Mouse (Mus musculus) intestine, embryonic 15.5 days (tissue): ENCODE data around the gene Pank2. TPM values are rescaled to one million over a fixed set of nuclear protein-coding genes. Genes with fewer than 3 reads are reported as not detected.
A peak's percentile ranks its signal among the peaks of the same experiment; 100 is the strongest.
"Not testable (repeated sequence)": the region's sequence is repeated elsewhere in the genome, so short reads cannot be mapped to it uniquely, and the experiment has no call there.

Experiments
- ATAC-seq: fragments of 200-750 bp; cut with Nextera tagmentation; 2 replicates; pipeline ENCODE4 v1.8.0; 2017; ENCODE audit warnings: moderate TSS enrichment, moderate library complexity
- H3K27ac ChIP-seq: fragments of 300-500 bp; sonication (generic); 2 replicates; pipeline ENCODE4 v1.5.1; 2015; ENCODE audit warnings: mild to moderate bottlenecking, inconsistent platforms
- H3K27me3 ChIP-seq: fragments of 300-500 bp; sonication (generic); replicated peaks from 2 replicates; pipeline ENCODE4 v1.6.1; 2015; ENCODE audit warnings: inconsistent platforms
- H3K36me3 ChIP-seq: fragments of 300-500 bp; sonication (generic); 2 replicates; pipeline ENCODE4 v1.6.1; 2015; ENCODE audit warnings: inconsistent platforms
- H3K4me1 ChIP-seq: fragments of 300-500 bp; sonication (generic); replicated peaks from 2 replicates; pipeline ENCODE4 v1.6.1; 2015; ENCODE audit warnings: inconsistent platforms
- H3K4me2 ChIP-seq: fragments of 300-500 bp; sonication (generic); replicated peaks from 2 replicates; pipeline ENCODE4 v1.6.1; 2015; ENCODE audit warnings: mild to moderate bottlenecking, inconsistent platforms
- H3K4me3 ChIP-seq: fragments of 300-500 bp; sonication (generic); replicated peaks from 2 replicates; pipeline ENCODE4 v1.5.1; 2015; ENCODE audit warnings: inconsistent platforms
- H3K9ac ChIP-seq: fragments of 300-500 bp; sonication (generic); 2 replicates; pipeline ENCODE4 v1.6.1; 2015; ENCODE audit warnings: inconsistent platforms
- H3K9me3 ChIP-seq: fragments of 300-500 bp; sonication (generic); 2 replicates; pipeline ENCODE4 v1.6.1; 2016; ENCODE audit warnings: inconsistent platforms
- WGBS: fragments of 180-500 bp; shearing (Covaris S2); methylation state at CpG from one replicate; pipeline ENCODE4 v1.1.7; 2015; 5-methylcytosine and 5-hydroxymethylcytosine counted together
- polyA plus RNA-seq: library from polyadenylated mRNA; unstranded; fragments of >200 nt; fragmentation: Nextera tagmentation; extraction: Ambion mirVana; gene quantifications from 2 replicates; pipeline ENCODE4 v1.2.1, GENCODE M21; 2015

Pank2 gene
- polyA plus RNA-seq = 28.0 and 35.4 TPM in 2 replicates

DNA sequence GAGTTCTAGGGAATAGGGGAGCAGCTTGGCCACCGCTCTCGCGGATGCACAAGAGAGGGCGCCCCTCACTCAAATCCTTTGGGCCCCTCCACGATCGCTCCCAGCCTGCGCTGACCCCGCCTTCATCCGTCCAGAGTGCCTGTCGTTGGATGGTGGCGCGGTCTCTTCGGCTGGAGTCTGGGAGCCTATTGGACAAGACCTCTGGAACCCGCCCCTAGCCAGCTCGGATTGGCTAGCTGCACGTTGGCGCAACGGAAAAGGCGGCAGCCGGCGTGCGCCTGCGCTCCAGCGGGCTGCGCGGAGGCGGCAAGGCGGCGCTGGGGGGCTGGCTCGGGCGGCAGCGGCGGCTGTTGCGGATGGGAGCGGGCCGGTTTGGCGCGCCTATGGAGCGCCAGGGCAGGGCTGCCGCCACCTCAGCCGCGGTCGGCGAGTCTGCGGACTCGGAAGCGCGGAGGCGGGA lies at the start of gene Pank2:
Pank2 (plus strand) TSS at position 283 of the 460 bp plus-strand sequence.
- Histone ChIP-seq H3K9ac (peak within 1 kb of the TSS; percentile 94), H3K36me3 (no peaks in the 10 kb centered on the region), H3K27ac (peak within 1 kb of the TSS; percentile 100), H3K9me3 (no peaks in the 10 kb centered on the region), H3K4me2 (peak within 1 kb of the TSS; percentile 70), H3K4me3 (peak within 1 kb of the TSS; percentile 80), H3K4me1 (peaks cover 18% of the 10 kb centered on the region), H3K27me3 (no peaks in the 10 kb centered on the region)
- 0% methylated on average over 49 of the region's 49 CpGs for WGBS
- ATAC-seq = peak; percentile 99

DNA sequence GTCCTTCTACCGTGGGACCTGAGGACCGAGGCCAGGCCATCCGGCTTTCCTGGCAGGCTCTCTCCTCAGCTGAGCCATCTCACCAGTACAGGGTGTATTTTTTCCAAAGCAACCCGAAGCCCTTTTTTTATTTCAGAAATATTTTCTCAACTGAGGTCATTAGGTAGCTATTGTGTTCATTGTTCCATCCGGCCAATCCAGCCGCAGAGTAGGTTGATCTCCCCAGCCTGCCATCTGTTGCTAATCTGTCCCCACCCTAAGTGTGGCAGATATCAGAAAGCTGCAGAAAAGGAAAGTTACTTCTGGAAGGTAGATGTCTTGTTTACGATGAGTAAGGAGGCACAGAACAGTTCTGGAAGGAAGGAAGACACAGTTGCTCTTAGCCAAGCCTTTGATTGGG lies 48.5 kb upstream of the Pank2 start:
- Histone ChIP-seq H3K9ac (no peak overlapping the region), H3K4me2 (no peak overlapping the region), H3K4me3 (no peak overlapping the region), H3K9me3 (no peaks in the 10 kb centered on the region), H3K4me1 (peaks cover 21% of the 10 kb centered on the region), H3K36me3 (0 out of 2 replicates have a peak, but pooled peaks cover 6% of the 10 kb centered on the region), H3K27me3 (no peaks in the 10 kb centered on the region), H3K27ac (0 out of 2 replicates have a peak overlapping the region, but pooled peaks have one; percentile 32)
- ATAC-seq = no peak
- 79% methylated on average over 7 of the region's 7 CpGs for WGBS

DNA sequence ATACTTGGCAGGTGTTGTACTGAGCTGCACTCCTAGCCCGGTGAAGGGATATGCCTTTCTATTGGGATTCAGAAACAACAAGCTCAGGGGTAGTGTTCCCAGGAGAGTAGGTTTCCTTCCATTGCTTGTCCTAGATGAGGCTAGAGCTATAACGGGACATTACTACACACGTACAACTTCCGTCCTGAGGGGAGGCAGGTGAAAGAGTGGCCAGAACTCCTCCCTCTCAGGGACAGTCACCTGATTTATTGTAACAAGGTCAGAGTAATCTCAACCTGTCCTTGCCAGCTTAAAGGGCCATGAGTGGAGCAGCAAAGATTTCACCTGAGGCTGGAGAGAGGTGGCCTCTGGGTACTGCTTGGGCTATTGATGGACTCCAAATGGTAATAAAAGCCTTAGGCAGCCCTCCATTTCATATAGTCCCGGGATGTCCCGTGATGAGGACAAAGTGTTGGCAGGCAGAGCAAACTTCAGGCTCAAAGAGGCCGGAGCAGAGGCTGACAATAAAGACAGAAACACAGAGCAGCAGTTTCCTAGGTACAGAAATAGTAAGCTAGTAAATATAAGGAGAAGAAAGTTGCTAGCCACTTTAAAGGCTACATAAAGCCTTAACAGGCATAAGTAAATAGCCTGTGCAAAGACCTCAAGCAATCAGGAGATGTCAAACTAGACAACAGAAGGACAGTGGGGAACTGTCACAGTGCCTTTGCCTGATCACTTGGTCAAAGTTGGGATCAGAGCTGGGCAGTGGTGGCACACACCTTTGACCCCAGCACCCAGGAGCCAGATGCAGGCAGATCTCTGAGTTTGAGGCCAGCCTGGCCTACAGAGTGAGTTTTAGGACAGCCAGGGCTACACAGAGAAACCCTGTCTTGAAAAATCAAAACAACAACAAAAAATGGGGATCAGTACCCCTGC lies 46.1 kb upstream of the Pank2 start:
- no peak for ATAC-seq
- WGBS = 76% methylated on average over 7 of the region's 7 CpGs

DNA sequence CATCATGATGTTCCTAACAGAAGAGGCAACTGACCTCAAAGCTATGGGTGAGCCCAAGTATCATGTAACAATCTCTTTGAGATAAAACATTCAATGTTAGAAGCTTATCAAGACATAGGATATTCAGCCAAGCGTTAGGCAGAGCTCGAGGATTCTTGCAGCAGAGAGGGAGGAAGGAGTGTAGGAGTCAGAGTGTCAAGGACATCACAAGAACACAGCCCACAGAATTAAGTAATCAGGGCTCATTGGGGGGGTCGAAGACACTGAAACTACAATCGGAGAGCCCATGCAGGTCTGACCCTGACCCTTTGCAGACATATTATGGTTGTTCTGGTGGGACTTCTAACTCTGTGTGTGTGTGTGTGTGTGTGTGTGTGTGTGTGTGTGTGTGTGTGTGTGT lies 42.3 kb upstream of the Pank2 start:
- Histone ChIP-seq H3K27me3 (no peaks in the 10 kb centered on the region), H3K4me1 (peaks cover 10% of the 10 kb centered on the region), H3K27ac (no peak overlapping the region), H3K4me3 (no peak overlapping the region), H3K36me3 (no peaks in the 10 kb centered on the region), H3K9ac (no peak overlapping the region), H3K9me3 (no peaks in the 10 kb centered on the region), H3K4me2 (no peak overlapping the region)
- WGBS = 73% methylated on average over 4 of the region's 4 CpGs
- no peak for ATAC-seq

More for the DNA sequence above, 46.1 kb upstream of the Pank2 start:
- Histone ChIP-seq H3K9ac (no peak overlapping the region), H3K27ac (no peak overlapping the region), H3K4me2 (no peak overlapping the region), H3K36me3 (0 out of 2 replicates have a peak, but pooled peaks cover 6% of the 10 kb centered on the region), H3K4me3 (no peak overlapping the region), H3K27me3 (no peaks in the 10 kb centered on the region), H3K9me3 (no peaks in the 10 kb centered on the region), H3K4me1 (peaks cover 11% of the 10 kb centered on the region)

DNA sequence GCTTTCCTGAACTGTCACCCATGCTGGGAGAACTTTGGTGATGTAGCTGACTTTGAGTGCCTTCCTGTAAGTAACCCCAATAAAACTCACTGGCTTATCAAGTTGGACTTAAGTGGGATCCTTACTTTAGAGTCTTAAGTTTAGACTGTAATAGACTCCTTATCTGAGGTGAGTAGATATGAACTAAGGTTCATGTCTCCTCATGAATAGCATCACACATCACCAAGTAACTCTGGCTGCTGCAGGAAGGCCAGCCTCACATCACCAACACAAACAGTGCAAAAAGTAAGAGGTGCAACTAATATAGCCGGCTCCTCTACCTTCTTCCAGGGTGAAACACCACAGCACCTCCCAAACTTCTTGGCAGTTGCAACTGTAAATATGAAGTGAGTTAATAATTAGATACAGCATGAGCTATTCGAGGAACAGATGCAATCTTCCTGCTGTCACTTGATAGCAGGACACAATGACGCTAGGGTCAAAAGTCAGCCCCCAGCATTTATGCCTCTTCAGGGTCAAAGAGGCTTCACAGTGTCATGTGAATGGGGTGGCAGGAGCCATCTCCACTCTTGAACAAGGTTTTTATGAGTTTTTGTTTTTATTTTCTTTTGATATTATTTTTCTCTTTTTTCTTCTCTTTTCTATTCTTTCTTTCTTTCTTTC lies 40.3 kb upstream of the Pank2 start:
- WGBS = 50% methylated on average over 3 of the region's 3 CpGs
- Histone ChIP-seq H3K4me2 (no peak overlapping the region), H3K36me3 (no peaks in the 10 kb centered on the region), H3K9ac (no peak overlapping the region), H3K4me1 (peaks cover 8% of the 10 kb centered on the region), H3K9me3 (no peaks in the 10 kb centered on the region), H3K4me3 (no peak overlapping the region), H3K27me3 (no peaks in the 10 kb centered on the region), H3K27ac (peak overlapping the region; percentile 59; the same call in 1 of the 2 replicates)
- ATAC-seq = peak; percentile 79

DNA sequence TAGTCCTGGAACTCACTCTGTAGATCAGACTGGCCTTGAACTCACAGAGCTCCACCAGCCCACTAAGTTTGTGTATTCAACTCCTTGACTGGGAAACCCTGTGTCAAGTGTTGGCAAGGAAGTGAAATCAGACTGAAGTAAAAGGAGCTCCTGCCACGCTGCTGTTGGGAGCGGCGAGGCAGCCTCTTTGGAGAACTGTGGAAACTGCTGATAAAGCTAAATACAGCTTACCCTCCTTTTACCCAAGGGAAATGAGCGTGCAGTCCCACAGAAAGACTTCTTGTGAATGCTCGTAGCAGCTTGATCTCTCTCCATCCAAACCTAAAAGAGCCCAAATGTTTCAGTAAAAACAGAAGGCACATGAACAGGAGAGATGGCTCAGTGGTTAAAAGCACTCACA lies 39.7 kb upstream of the Pank2 start:
- no peak overlapping the region for H3K9ac ChIP-seq
- no peaks in the 10 kb centered on the region for H3K27me3 ChIP-seq
- peaks cover 8% of the 10 kb centered on the region for H3K4me1 ChIP-seq
- no peaks in the 10 kb centered on the region for H3K9me3 ChIP-seq
- H3K4me3 ChIP-seq = no peak overlapping the region
- H3K36me3 ChIP-seq = no peaks in the 10 kb centered on the region
- H3K27ac ChIP-seq = no peak overlapping the region
- 45% methylated on average over 5 of the region's 5 CpGs for WGBS
- no peak overlapping the region for H3K4me2 ChIP-seq
- peak; percentile 46; the same call in 1 of the 2 replicates for ATAC-seq

DNA sequence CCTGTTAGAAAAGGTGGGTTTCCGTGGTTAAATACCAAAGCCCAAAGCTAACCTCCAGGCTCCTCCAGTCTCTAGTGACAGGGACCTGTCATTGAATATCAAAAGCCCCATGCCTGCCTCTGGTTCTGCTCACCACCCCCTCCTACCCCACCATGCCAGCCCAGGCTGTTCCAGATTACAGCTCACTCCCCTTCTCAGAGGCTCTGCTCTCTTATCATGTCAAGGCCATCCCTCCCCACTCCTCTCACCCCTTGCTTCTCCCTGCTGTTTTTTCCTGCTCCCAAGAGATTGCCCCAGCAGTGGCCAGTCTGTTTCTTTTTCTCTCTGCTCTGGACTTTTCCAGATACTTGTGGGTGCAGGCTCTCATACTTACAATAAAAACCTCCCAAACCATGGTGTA lies 38.7 kb upstream of the Pank2 start:
- H3K4me3 ChIP-seq = no peak overlapping the region
- peaks cover 8% of the 10 kb centered on the region for H3K4me1 ChIP-seq
- no peaks in the 10 kb centered on the region for H3K27me3 ChIP-seq
- no peaks in the 10 kb centered on the region for H3K9me3 ChIP-seq
- H3K9ac ChIP-seq = no peak overlapping the region
- WGBS = 69% methylated on average over 1 of the region's 1 CpGs
- peak; percentile 52; the same call in 1 of the 2 replicates for ATAC-seq
- no peak overlapping the region for H3K4me2 ChIP-seq
- no peak overlapping the region for H3K27ac ChIP-seq
- H3K36me3 ChIP-seq = no peaks in the 10 kb centered on the region

DNA sequence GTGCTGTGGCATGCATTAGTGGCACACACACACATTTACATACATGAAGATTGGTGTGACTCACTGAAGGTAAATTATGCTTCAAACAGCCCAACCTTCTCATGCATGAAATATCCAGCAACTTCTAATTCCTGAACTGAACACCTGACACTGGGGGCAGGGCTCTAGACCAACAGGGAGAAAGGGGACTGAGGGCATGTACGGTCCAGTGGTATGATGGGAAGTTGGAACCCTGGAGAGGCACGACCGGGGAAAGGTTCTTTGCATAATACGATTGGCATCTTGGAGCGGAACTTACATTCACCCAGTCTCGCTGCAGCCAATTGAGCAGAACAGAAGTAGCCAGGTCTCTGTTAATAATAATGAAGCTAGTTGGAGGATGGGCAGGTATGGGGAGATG lies 37.1 kb upstream of the Pank2 start:
- Histone ChIP-seq H3K36me3 (no peaks in the 10 kb centered on the region), H3K4me2 (no peak overlapping the region), H3K4me1 (peaks cover 8% of the 10 kb centered on the region), H3K4me3 (no peak overlapping the region), H3K27ac (no peak overlapping the region), H3K9me3 (no peaks in the 10 kb centered on the region), H3K9ac (no peak overlapping the region), H3K27me3 (no peaks in the 10 kb centered on the region)
- ATAC-seq = no peak
- 91% methylated on average over 6 of the region's 6 CpGs for WGBS

DNA sequence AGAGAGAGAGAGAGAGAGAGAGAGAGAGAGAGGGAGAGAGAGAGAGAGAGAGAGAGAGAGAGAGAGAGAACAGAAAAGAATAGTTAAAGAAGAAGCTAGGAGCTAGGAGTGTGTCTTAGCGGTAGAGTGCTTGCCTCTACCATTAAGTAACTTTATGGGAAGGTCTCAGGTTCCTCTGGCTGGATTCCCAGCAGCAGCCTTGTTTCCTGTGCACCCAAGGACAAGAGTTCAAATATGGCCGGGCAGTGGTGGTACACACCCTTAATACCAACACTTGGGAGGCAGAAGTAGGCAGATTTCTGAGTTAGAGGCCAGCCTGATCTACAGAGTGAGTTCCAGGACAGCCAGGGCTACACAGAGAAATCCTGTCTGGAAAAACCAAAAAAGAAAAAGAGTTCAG lies 35.6 kb upstream of the Pank2 start:
- H3K4me3 ChIP-seq, H3K36me3 ChIP-seq, H3K4me1 ChIP-seq, H3K4me2 ChIP-seq, H3K9ac ChIP-seq, ATAC-seq, H3K9me3 ChIP-seq, H3K27me3 ChIP-seq, H3K27ac ChIP-seq: not testable (repeated sequence)
- 67% methylated on average over 2 of the region's 2 CpGs for WGBS

DNA sequence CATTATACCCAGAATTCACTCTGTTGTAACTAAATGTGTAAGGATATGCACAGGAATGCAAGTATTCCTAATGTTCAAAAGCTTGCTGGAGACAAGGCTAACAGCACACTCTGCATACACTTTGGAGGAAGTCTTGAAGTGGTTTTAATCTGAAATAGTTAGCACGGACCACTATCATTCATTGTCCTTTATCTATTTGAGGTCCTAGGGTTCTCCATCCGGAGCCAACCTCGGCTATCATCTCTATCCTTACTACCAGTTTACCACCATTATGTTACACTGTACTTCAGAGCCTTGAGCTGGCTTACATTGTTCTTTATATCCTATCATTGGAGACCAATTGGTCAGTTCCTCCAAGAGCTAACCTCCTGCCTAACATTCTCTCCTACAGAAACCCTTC lies 35.1 kb upstream of the Pank2 start:
- Histone ChIP-seq H3K36me3 (no peaks in the 10 kb centered on the region), H3K9ac (no peak overlapping the region), H3K9me3 (no peaks in the 10 kb centered on the region), H3K4me3 (no peak overlapping the region), H3K4me1 (peaks cover 8% of the 10 kb centered on the region), H3K27ac (no peak overlapping the region), H3K4me2 (no peak overlapping the region), H3K27me3 (no peaks in the 10 kb centered on the region)
- WGBS = 89% methylated on average over 3 of the region's 3 CpGs
- no peak for ATAC-seq

DNA sequence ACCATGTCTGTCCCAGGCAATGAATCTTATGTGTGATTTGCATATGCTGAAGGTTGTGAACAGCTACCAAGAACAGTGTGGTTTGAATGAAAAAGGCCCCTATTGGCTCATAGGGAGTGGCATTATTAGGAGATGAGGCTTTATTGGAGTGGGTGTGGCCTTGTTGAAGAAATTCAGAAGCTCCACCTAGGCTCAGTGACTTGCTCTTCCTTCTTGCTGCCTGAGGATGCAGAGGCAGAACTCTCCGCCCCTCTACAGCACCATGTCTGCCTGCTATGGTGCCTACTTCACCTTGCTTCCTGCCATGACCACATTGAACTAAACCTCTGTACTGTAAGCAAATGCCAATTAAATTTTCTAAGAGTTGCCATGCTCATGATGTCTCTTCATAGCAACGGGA lies 29.7 kb upstream of the Pank2 start:
- peak; percentile 11; the same call in 1 of the 2 replicates for ATAC-seq
- no peak overlapping the region for H3K27ac ChIP-seq
- no peak overlapping the region for H3K4me3 ChIP-seq
- no peaks in the 10 kb centered on the region for H3K27me3 ChIP-seq
- no peaks in the 10 kb centered on the region for H3K36me3 ChIP-seq
- peaks cover 19% of the 10 kb centered on the region; the same call in 1 of the 2 replicates for H3K4me1 ChIP-seq
- WGBS = 75% methylated on average over 2 of the region's 2 CpGs
- no peak overlapping the region for H3K9ac ChIP-seq
- no peak overlapping the region for H3K4me2 ChIP-seq
- H3K9me3 ChIP-seq = no peaks in the 10 kb centered on the region
